Mouse (Mus musculus) granulocyte monocyte progenitor cell, adult 5-6 weeks (primary cell): ENCODE results near the gene G0s2. TPM values are rescaled to one million over a fixed set of nuclear protein-coding genes. Genes with fewer than 3 reads are reported as not detected.
A peak's percentile ranks its signal among the peaks of the same experiment; 100 is the strongest.

ENCODE experiments used
- ATAC-seq: replicated peaks from 2 replicates; pipeline ENCODE4 v1.8.0; 2016; ENCODE audit warnings: mild to moderate bottlenecking, moderate TSS enrichment, inconsistent platforms; ENCODE audit not compliant: poor library complexity, severe bottlenecking
- total RNA-seq, 2 experiments: library from RNA; stranded (forward) in 1 of 2; stranded (reverse) in 1 of 2; fragments of 200-712, 200-1000 nt in 1 of 2; fragments of >200 nt in 1 of 2; fragmentation: Nextera tagmentation in 1 of 2; gene quantifications; 2 replicates each; pipeline ENCODE4 v1.2.3; 2014 to 2017

Gene G0s2
- 1.8 and 2.3 TPM in 2 replicates for total RNA-seq (2014; fragmentation: Nextera tagmentation)
- 7.5 and 20.4 TPM in 2 replicates for total RNA-seq (2017)

GRCm38 (mm10) chr1:193272916-193273601, at the start of gene G0s2:
Gene G0s2, minus strand, starts transcription at chr1:193273217.
- peak; percentile 57 for ATAC-seq

GRCm38 (mm10) chr1:193320398-193320797, 47.4 kb upstream of the G0s2 start:
- ATAC-seq = no peak

GRCm38 (mm10) chr1:193319721-193320120, 46.7 kb upstream of the G0s2 start:
- no peak for ATAC-seq

- ATAC-seq = no peak
Observed at GRCm38 (mm10) chr1:193317159-193317559, 44.1 kb upstream of the G0s2 start.

GRCm38 (mm10) chr1:193316358-193316750, 43.3 kb upstream of the G0s2 start:
- ATAC-seq = no peak

- ATAC-seq = no peak
Observed at GRCm38 (mm10) chr1:193315705-193316357, 42.8 kb upstream of the G0s2 start.

- no peak for ATAC-seq
Observed at GRCm38 (mm10) chr1:193311596-193311995, 38.6 kb upstream of the G0s2 start.

- peak; percentile 31; the same call in 1 of the 2 replicates for ATAC-seq
Observed at GRCm38 (mm10) chr1:193310519-193311085, 37.6 kb upstream of the G0s2 start.

- peak; percentile 83 for ATAC-seq
Observed at GRCm38 (mm10) chr1:193309785-193310518, 36.9 kb upstream of the G0s2 start.

- no peak for ATAC-seq
Observed at GRCm38 (mm10) chr1:193306832-193307231, 33.8 kb upstream of the G0s2 start.

- no peak for ATAC-seq
Observed at GRCm38 (mm10) chr1:193305386-193305785, 32.4 kb upstream of the G0s2 start.

GRCm38 (mm10) chr1:193303096-193303495, 30.1 kb upstream of the G0s2 start:
- ATAC-seq = peak; percentile 63

- no peak for ATAC-seq
Observed at GRCm38 (mm10) chr1:193302093-193302405, 29.0 kb upstream of the G0s2 start.

GRCm38 (mm10) chr1:193301216-193302092, 28.4 kb upstream of the G0s2 start:
- no peak for ATAC-seq

- no peak for ATAC-seq
Observed at GRCm38 (mm10) chr1:193299995-193300394, 27.0 kb upstream of the G0s2 start.

- ATAC-seq = no peak
Observed at GRCm38 (mm10) chr1:193298141-193298765, 25.2 kb upstream of the G0s2 start.

GRCm38 (mm10) chr1:193295920-193296319, 22.9 kb upstream of the G0s2 start:
- no peak for ATAC-seq

- ATAC-seq = no peak
Observed at GRCm38 (mm10) chr1:193293926-193294325, 20.9 kb upstream of the G0s2 start.

- ATAC-seq = peak; percentile 94
Observed at GRCm38 (mm10) chr1:193293039-193293438, 20.0 kb upstream of the G0s2 start.

GRCm38 (mm10) chr1:193290686-193291085, 17.7 kb upstream of the G0s2 start:
- ATAC-seq = no peak
